ENCODE assay signal across 13 mouse cellular contexts in genomic region chr9:13545726-13546125, GRCm38 (mm10).
"Had no signal": no experiment of that assay in that cellular context is flagged by ENCODE, and none has a peak within 500 bp of the region (broad histone marks: within the 10 kb centered on the region; RNA-seq: fewer than 3 reads in every experiment).

No protein-coding gene starts in this region.

- H3K9ac ChIP-seq: limb, embryonic 13.5 days; liver, embryonic 14.5 days; lung, embryonic 14.5 days; neural tube, embryonic 12.5 days; stomach, embryonic 15.5 days had no signal

- H3K4me1 ChIP-seq: stomach, embryonic 15.5 days had no signal

- H3K9me3 ChIP-seq: limb, embryonic 13.5 days; midbrain, embryonic 10.5 days; neural tube, embryonic 12.5 days; stomach, embryonic 15.5 days had no signal

- H3K27ac ChIP-seq: kidney, postnatal 0 days; limb, embryonic 13.5 days; liver, embryonic 14.5 days; midbrain, embryonic 10.5 days; neural tube, embryonic 12.5 days; stomach, embryonic 15.5 days had no signal

- H3K36me3 ChIP-seq: limb, embryonic 13.5 days; midbrain, embryonic 10.5 days; neural tube, embryonic 12.5 days; stomach, embryonic 15.5 days had no signal

- H3K27me3 ChIP-seq: limb, embryonic 13.5 days; neural tube, embryonic 12.5 days; stomach, embryonic 15.5 days had no signal

- H3K4me2 ChIP-seq: limb, embryonic 13.5 days; lung, embryonic 14.5 days; neural tube, embryonic 12.5 days; stomach, embryonic 15.5 days had no signal

- DNase-seq: kidney, adult 11 months; kidney, adult 9 months; kidney, postnatal 36 days; lung, embryonic 14.5 days; midbrain, embryonic 14.5 days; thymus, adult 2 months; thymus, postnatal 25 days had no signal

- H3K4me3 ChIP-seq: limb, embryonic 13.5 days; midbrain, embryonic 10.5 days; neural tube, embryonic 12.5 days; stomach, embryonic 15.5 days had no signal
